Mouse (Mus musculus) megakaryocyte-erythroid progenitor cell, adult 5-6 weeks (primary cell): Measurements from ENCODE around the gene Plpp3. TPM values are rescaled to one million over a fixed set of nuclear protein-coding genes. Genes with fewer than 3 reads are reported as not detected.

Source experiments
- ATAC-seq: replicated peaks from 2 replicates; pipeline ENCODE4 v1.8.0; 2016; ENCODE audit warnings: mild to moderate bottlenecking, inconsistent platforms; ENCODE audit not compliant: severe bottlenecking, poor library complexity, low FRiP score, low TSS enrichment
- total RNA-seq, 2 experiments: library from RNA; stranded (forward) in 1 of 2; stranded (reverse) in 1 of 2; fragments of 200-1000, 215-1000 nt in 1 of 2; fragments of >200 nt in 1 of 2; fragmentation: Nextera tagmentation in 1 of 2; gene quantifications; 2 replicates each; pipeline ENCODE4 v1.2.3; 2014 to 2017

Plpp3 gene
- total RNA-seq, 2 experiments from 2014 or later = 0.94 TPM; not detected in 1

- no peak for ATAC-seq
Observed at GRCm38 (mm10) chr4:105182249-105182648, 25.1 kb downstream of the Plpp3 start.

GRCm38 (mm10) chr4:105184490-105184889, 27.3 kb downstream of the Plpp3 start:
- no peak for ATAC-seq

GRCm38 (mm10) chr4:105184924-105185323, 27.8 kb downstream of the Plpp3 start:
- no peak for ATAC-seq

GRCm38 (mm10) chr4:105186654-105187053, 29.5 kb downstream of the Plpp3 start:
- no peak for ATAC-seq

- no peak for ATAC-seq
Observed at GRCm38 (mm10) chr4:105187873-105188272, 30.7 kb downstream of the Plpp3 start.

- ATAC-seq = no peak
Observed at GRCm38 (mm10) chr4:105188801-105189200, 31.7 kb downstream of the Plpp3 start.

GRCm38 (mm10) chr4:105190826-105191225, 33.7 kb downstream of the Plpp3 start:
- ATAC-seq = no peak

- ATAC-seq = no peak
Observed at GRCm38 (mm10) chr4:105191550-105191949, 34.4 kb downstream of the Plpp3 start.

GRCm38 (mm10) chr4:105192665-105193064, 35.5 kb downstream of the Plpp3 start:
- no peak for ATAC-seq

GRCm38 (mm10) chr4:105195256-105195655, 38.1 kb downstream of the Plpp3 start:
- ATAC-seq = no peak

GRCm38 (mm10) chr4:105196099-105196498, 39.0 kb downstream of the Plpp3 start:
- ATAC-seq = no peak

- ATAC-seq = no peak
Observed at GRCm38 (mm10) chr4:105196993-105197765, 40.0 kb downstream of the Plpp3 start.

GRCm38 (mm10) chr4:105198696-105199095, 41.5 kb downstream of the Plpp3 start:
- no peak for ATAC-seq

GRCm38 (mm10) chr4:105199345-105199744, 42.2 kb downstream of the Plpp3 start:
- ATAC-seq = no peak

GRCm38 (mm10) chr4:105200624-105201524, 43.7 kb downstream of the Plpp3 start:
- ATAC-seq = no peak

- ATAC-seq = no peak
Observed at GRCm38 (mm10) chr4:105202439-105202838, 45.3 kb downstream of the Plpp3 start.

- no peak for ATAC-seq
Observed at GRCm38 (mm10) chr4:105203303-105203761, 46.2 kb downstream of the Plpp3 start.

- ATAC-seq = no peak
Observed at GRCm38 (mm10) chr4:105204071-105204470, 46.9 kb downstream of the Plpp3 start.

GRCm38 (mm10) chr4:105205045-105205851, 48.1 kb downstream of the Plpp3 start:
- ATAC-seq = no peak

- no peak for ATAC-seq
Observed at GRCm38 (mm10) chr4:105206102-105206501, 49.0 kb downstream of the Plpp3 start.
